10 mouse cellular contexts compared by ENCODE assay signal in the genomic region with DNA sequence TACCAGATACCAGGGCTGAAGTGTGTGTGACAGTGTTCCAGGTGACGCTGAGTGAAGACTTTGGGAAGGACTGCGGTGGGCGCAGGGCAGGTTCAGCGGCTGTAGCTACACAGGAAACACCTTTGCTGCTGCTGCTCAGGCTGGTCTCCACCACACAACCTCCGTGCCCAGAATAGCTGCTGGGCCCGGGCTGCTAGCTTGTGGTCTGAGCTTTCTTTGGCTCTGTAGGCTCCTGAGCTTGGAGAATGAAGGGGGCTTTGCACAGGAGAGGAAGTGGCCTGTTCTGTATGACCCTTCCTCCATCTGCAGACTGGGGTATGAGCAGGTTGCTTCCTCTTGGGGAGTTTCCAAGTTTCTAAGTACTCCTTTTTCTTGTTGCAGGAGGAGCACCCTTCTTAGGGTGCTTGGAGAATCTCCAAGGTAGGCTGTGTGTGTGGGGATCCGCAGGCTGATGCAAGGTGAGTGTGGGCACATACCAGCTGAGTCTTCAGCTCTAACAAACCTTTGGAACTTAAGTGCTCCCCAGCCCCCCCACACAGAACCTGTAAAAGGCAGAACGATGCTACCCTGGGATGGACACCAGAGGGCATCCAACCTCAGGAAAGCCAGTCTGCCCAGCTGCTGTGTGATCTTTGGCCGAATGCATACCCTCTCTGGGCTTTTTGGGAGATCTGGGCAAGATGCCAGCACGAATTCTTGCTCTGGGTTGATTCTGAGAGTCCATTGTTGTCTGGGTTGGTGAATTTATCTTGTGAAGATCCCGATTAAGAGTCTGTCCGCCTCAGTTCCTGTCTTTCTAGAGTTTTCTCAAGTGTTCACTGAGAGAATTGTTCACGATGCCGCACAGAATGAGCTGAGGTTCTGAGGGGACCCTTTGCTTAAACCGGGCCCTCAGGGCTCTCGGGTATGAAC.
A peak's percentile ranks its signal among the peaks of the same experiment; 100 is the strongest.
DNase-seq lines count a peak whose midpoint lies in the region; ATAC-seq and TF ChIP-seq lines count a peak whose summit lies in the region.
"Had no signal": no experiment of that assay in that cellular context is flagged by ENCODE, and none has a peak within 500 bp of the region (broad histone marks: within the 10 kb centered on the region; RNA-seq: fewer than 3 reads in every experiment).

No protein-coding gene starts in this region.

- no peak overlapping the region for H3K4me3 ChIP-seq in gastrocnemius, adult 2 months
- H3K4me3 ChIP-seq in midbrain, embryonic 10.5 days, result no peak overlapping the region
- H3K4me3 ChIP-seq in midbrain, embryonic 16.5 days (ENCODE audit: low read depth, low read length), result no peak overlapping the region
- H3K4me3 ChIP-seq in limb, embryonic 12.5 days (replicated peaks), result no peak overlapping the region
- H3K4me3 ChIP-seq: limb, embryonic 15.5 days had no signal

- ATAC-seq in midbrain, embryonic 16.5 days, result no peak
- ATAC-seq in limb, embryonic 12.5 days (ENCODE audit: insufficient number of reproducible peaks, insufficient read depth, low FRiP score, low TSS enrichment, low read depth), result no peak

- no peak overlapping the region for H3K27ac ChIP-seq in gastrocnemius, adult 2 months
- peak overlapping the region; percentile 95 for H3K27ac ChIP-seq in midbrain, embryonic 10.5 days (replicated peaks)
- H3K27ac ChIP-seq in midbrain, embryonic 16.5 days (ENCODE audit: low read length), result no peak overlapping the region
- peak overlapping the region; percentile 94 for H3K27ac ChIP-seq in limb, embryonic 12.5 days

- no peaks in the 10 kb centered on the region; the same call in 1 of the 2 replicates for H3K27me3 ChIP-seq in midbrain, embryonic 10.5 days (ENCODE audit: low read depth, poor library complexity, severe bottlenecking)
- no peaks in the 10 kb centered on the region for H3K27me3 ChIP-seq in midbrain, embryonic 16.5 days (ENCODE audit: control insufficient read depth, insufficient read depth, low read depth, low read length)
- H3K27me3 ChIP-seq in limb, embryonic 12.5 days, result peaks cover 20% of the 10 kb centered on the region; the same call in 1 of the 2 replicates
- H3K27me3 ChIP-seq: limb, embryonic 15.5 days had no signal

- TF ChIP-seq CTCF in gastrocnemius, adult 2 months (IDR thresholded peaks at IDR 0.05), result peak; percentile 24; the same call in 1 of the 2 replicates

- no peaks in the 10 kb centered on the region for H3K36me3 ChIP-seq in midbrain, embryonic 10.5 days
- H3K36me3 ChIP-seq in midbrain, embryonic 16.5 days (ENCODE audit: control insufficient read depth, insufficient read depth, low read length), result no peaks in the 10 kb centered on the region
- H3K36me3 ChIP-seq in limb, embryonic 12.5 days, result no peaks in the 10 kb centered on the region
- H3K36me3 ChIP-seq: limb, embryonic 15.5 days had no signal

- no peak overlapping the region for H3K9ac ChIP-seq in midbrain, embryonic 16.5 days (ENCODE audit: low read depth, low read length)
- H3K9ac ChIP-seq in limb, embryonic 12.5 days (replicated peaks), result no peak overlapping the region
- H3K9ac ChIP-seq: limb, embryonic 15.5 days had no signal

- WGBS in midbrain, embryonic 10.5 days, result 87% methylated on average over 16 of the region's 16 CpGs
- 71% methylated on average over 16 of the region's 16 CpGs for WGBS in midbrain, embryonic 16.5 days
- WGBS in limb, embryonic 12.5 days, result 85% methylated on average over 16 of the region's 16 CpGs

- peak; percentile 18 for DNase-seq in gastrocnemius, adult 2 months
- no peak for DNase-seq in gastrocnemius, postnatal 4 days (ENCODE audit: low spot score in 2 of 2)
- no peak for DNase-seq in midbrain, embryonic 10.5 days (ENCODE audit: low spot score)
- peak; percentile 45 to 59 for DNase-seq in thymus, postnatal 36 days
- DNase-seq in left cerebral cortex, adult 8-10 months (ENCODE audit: low spot score in 2 of 2), result no peak
- no peak for DNase-seq in MN1 (ENCODE audit: low spot score)
- DNase-seq: adrenal gland, postnatal 10 days had no signal

- no peak overlapping the region for H3K4me2 ChIP-seq in midbrain, embryonic 16.5 days (ENCODE audit: low read length)
- no peak overlapping the region for H3K4me2 ChIP-seq in limb, embryonic 12.5 days

- no peaks in the 10 kb centered on the region for H3K9me3 ChIP-seq in midbrain, embryonic 10.5 days (replicated peaks)
- H3K9me3 ChIP-seq in midbrain, embryonic 16.5 days (replicated peaks; ENCODE audit: control insufficient read depth, low read length, poor library complexity, severe bottlenecking), result no peaks in the 10 kb centered on the region
- 0 out of 2 replicates have a peak, but pooled peaks cover 3% of the 10 kb centered on the region for H3K9me3 ChIP-seq in limb, embryonic 12.5 days
- H3K9me3 ChIP-seq: limb, embryonic 15.5 days had no signal

- intact Hi-C loops in gastrocnemius, adult 2 months (cut with DNase I), result no loop called here

- peaks cover 52% of the 10 kb centered on the region for H3K4me1 ChIP-seq in midbrain, embryonic 10.5 days
- peaks cover 16% of the 10 kb centered on the region for H3K4me1 ChIP-seq in midbrain, embryonic 16.5 days (ENCODE audit: control insufficient read depth, insufficient read depth, low read length)
- peaks cover 33% of the 10 kb centered on the region for H3K4me1 ChIP-seq in limb, embryonic 12.5 days (replicated peaks)

Comparison
In these comparisons a context has a peak if more than half of its experiments do, and no peak if none do; other contexts are left out.
1. DNase-seq: peak in gastrocnemius, adult 2 months (single experiment) and thymus, postnatal 36 days (2 of 2); none in gastrocnemius, postnatal 4 days (0 of 2), midbrain, embryonic 10.5 days (single experiment), left cerebral cortex, adult 8-10 months (0 of 2) and MN1 (single experiment).
2. H3K27ac ChIP-seq: peak in midbrain, embryonic 10.5 days (single experiment) and limb, embryonic 12.5 days (single experiment); none in gastrocnemius, adult 2 months (single experiment) and midbrain, embryonic 16.5 days (single experiment).